Mouse (Mus musculus): ENCODE measurements around the gene Grb10. TPM values are rescaled to one million over a fixed set of nuclear protein-coding genes. Genes with fewer than 3 reads are reported as not detected.

The Grb10 gene
- polyA plus RNA-seq, 1 experiment from 2014 or later: 283 TPM

DNA sequence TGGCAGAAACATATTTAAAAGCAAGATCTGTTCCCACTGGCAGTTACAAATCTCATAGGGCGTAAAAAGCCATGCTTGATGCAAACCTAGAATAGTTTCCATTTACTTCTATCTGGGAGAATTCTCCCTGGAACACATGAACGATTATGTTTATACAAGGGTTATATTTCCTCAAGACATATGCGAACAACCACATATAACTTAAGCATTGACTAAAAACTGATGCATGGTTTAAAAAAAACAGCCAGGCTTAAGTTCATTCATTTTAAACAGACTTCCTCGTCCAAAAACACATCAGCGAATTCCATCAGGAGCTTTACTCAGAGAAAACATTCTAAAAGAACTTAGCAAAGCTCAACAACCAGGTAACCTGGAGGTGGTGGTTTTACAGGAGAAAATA, 90.6 kb downstream of the Grb10 start:
- Histone ChIP-seq H3K27me3 (ENCODE audit: control insufficient read depth, insufficient read depth, low read length) (no peaks in the 10 kb centered on the region), H3K9ac (ENCODE audit: low read length) (no peak overlapping the region), H3K9me3 (ENCODE audit: control insufficient read depth, low read length) (no peaks in the 10 kb centered on the region), H3K4me1 (ENCODE audit: control insufficient read depth, insufficient read depth, low read length) (peaks cover 5% of the 10 kb centered on the region), H3K4me3 (ENCODE audit: low read depth, low read length) (no peak overlapping the region), H3K27ac (replicated peaks; ENCODE audit: low read depth, low read length) (peak overlapping the region; percentile 72; the same call in 1 of the 2 replicates), H3K4me2 (ENCODE audit: low read depth, severe bottlenecking) (no peak overlapping the region), H3K36me3 (ENCODE audit: control insufficient read depth, insufficient read depth, low read length) (peaks cover 11% of the 10 kb centered on the region)
- ATAC-seq (ENCODE audit: insufficient number of reproducible peaks, low FRiP score, low TSS enrichment, low read depth) (no peak), DNase-seq (ENCODE audit: low spot score) (no peak)
- whole genome bisulfite sequencing: 82% methylated on average over 5 of the region's 5 CpGs

DNA sequence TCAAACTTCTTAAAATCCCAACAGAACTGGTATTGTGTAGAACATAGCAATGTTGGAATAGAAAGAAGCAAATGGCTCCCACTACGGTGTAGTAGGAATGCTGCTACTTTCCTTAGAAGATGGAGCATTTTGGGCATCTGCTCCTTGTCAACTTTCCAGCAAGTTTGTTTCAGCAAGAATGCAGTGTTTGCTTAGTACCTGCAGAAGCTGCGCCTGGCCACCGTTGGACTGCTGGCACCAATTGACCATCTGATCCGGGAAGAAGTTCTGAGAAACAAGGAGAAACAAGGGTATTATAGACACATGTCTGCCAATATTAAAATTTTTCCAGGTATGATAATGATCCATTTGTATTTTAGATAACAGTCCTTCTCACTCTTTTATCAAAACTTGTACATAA, 92.7 kb downstream of the Grb10 start:
- Histone ChIP-seq H3K27me3 (ENCODE audit: control insufficient read depth, insufficient read depth, low read length) (no peaks in the 10 kb centered on the region), H3K4me1 (ENCODE audit: control insufficient read depth, insufficient read depth, low read length) (peaks cover 5% of the 10 kb centered on the region), H3K9me3 (ENCODE audit: control insufficient read depth, low read length) (no peaks in the 10 kb centered on the region), H3K36me3 (ENCODE audit: control insufficient read depth, insufficient read depth, low read length) (peaks cover 16% of the 10 kb centered on the region), H3K4me3 (ENCODE audit: low read depth, low read length) (no peak overlapping the region), H3K27ac (replicated peaks; ENCODE audit: low read depth, low read length) (no peak overlapping the region), H3K4me2 (ENCODE audit: low read depth, severe bottlenecking) (no peak overlapping the region), H3K9ac (ENCODE audit: low read length) (no peak overlapping the region)
- ATAC-seq (ENCODE audit: insufficient number of reproducible peaks, low FRiP score, low TSS enrichment, low read depth) (no peak), DNase-seq (ENCODE audit: low spot score) (no peak)
- WGBS: 92% methylated on average over 4 of the region's 4 CpGs

GRCm38 (mm10) chr11:11944814-11945213, 93.7 kb downstream of the Grb10 start:
- Histone ChIP-seq H3K4me2 (ENCODE audit: low read depth, severe bottlenecking) (no peak overlapping the region), H3K4me1 (ENCODE audit: control insufficient read depth, insufficient read depth, low read length) (peaks cover 5% of the 10 kb centered on the region), H3K36me3 (ENCODE audit: control insufficient read depth, insufficient read depth, low read length) (peaks cover 16% of the 10 kb centered on the region), H3K9ac (ENCODE audit: low read length) (no peak overlapping the region), H3K9me3 (ENCODE audit: control insufficient read depth, low read length) (no peaks in the 10 kb centered on the region), H3K27ac (replicated peaks; ENCODE audit: low read depth, low read length) (no peak overlapping the region), H3K4me3 (ENCODE audit: low read depth, low read length) (no peak overlapping the region), H3K27me3 (ENCODE audit: control insufficient read depth, insufficient read depth, low read length) (no peaks in the 10 kb centered on the region)
- 95% methylated on average over 4 of the region's 4 CpGs for WGBS
- no peak for DNase-seq (ENCODE audit: low spot score)
- no peak for ATAC-seq (ENCODE audit: insufficient number of reproducible peaks, low FRiP score, low TSS enrichment, low read depth)

- H3K27me3 ChIP-seq (ENCODE audit: control insufficient read depth, insufficient read depth, low read length): no peaks in the 10 kb centered on the region
- no peaks in the 10 kb centered on the region for H3K9me3 ChIP-seq (ENCODE audit: control insufficient read depth, low read length)
- H3K36me3 ChIP-seq (ENCODE audit: control insufficient read depth, insufficient read depth, low read length): peaks cover 19% of the 10 kb centered on the region
- ATAC-seq (ENCODE audit: insufficient number of reproducible peaks, low FRiP score, low TSS enrichment, low read depth) (no peak), DNase-seq (ENCODE audit: low spot score) (no peak)
- H3K9ac ChIP-seq (ENCODE audit: low read length): no peak overlapping the region
- H3K4me2 ChIP-seq (ENCODE audit: low read depth, severe bottlenecking): no peak overlapping the region
- H3K4me3 ChIP-seq (ENCODE audit: low read depth, low read length): no peak overlapping the region
- peaks cover 2% of the 10 kb centered on the region for H3K4me1 ChIP-seq (ENCODE audit: control insufficient read depth, insufficient read depth, low read length)
- H3K27ac ChIP-seq (replicated peaks; ENCODE audit: low read depth, low read length): no peak overlapping the region
Observed at GRCm38 (mm10) chr11:11944082-11944349, 94.5 kb downstream of the Grb10 start.

DNA sequence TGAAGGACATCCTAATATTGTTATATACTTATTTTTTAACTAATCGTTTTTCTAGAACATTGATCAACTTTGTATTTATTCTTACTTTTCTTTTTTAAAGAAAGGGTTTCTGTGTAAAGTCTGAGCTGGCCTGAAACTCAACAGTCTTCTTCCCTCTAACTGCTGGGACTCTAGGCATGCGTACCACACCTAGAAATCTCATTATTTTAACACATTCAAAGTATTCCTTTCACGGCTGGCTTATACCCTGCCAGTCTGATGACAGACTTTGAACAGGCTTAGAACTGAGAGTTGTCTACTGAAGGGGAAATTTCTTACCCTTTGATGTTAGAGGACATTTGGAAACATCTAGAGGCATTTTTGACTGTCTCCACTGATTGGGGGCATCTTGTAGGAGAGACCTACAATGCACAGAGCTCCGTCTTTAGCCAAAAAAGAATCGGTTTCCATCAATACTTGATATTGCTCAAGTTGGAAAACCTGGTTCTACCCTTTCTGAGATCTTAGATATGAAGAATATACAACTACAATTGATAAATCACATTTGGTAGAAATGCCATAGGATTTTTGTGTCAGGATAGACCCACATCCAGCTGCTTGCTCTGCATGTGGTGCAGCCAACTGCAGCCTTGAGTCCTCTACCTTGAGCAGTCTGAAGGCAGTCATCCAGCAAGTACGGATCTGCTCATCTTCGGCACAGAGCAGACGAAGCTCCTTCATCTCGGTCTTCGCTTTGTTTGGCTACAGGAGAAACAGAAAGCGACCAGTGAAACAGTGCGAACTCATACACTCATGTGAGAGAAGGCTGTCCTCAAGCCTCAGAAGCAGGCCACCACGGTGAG, 95.0 kb downstream of the Grb10 start:
- no peak for ATAC-seq (ENCODE audit: insufficient number of reproducible peaks, low FRiP score, low TSS enrichment, low read depth)
- Histone ChIP-seq H3K4me3 (ENCODE audit: low read depth, low read length) (no peak overlapping the region), H3K9ac (ENCODE audit: low read length) (no peak overlapping the region), H3K27ac (replicated peaks; ENCODE audit: low read depth, low read length) (no peak overlapping the region), H3K4me1 (ENCODE audit: control insufficient read depth, insufficient read depth, low read length) (no peaks in the 10 kb centered on the region; the same call in 1 of the 2 replicates), H3K9me3 (ENCODE audit: control insufficient read depth, low read length) (no peaks in the 10 kb centered on the region), H3K27me3 (ENCODE audit: control insufficient read depth, insufficient read depth, low read length) (no peaks in the 10 kb centered on the region), H3K4me2 (ENCODE audit: low read depth, severe bottlenecking) (no peak overlapping the region), H3K36me3 (ENCODE audit: control insufficient read depth, insufficient read depth, low read length) (peaks cover 19% of the 10 kb centered on the region)
- 90% methylated on average over 13 of the region's 13 CpGs for WGBS
- no peak for DNase-seq (ENCODE audit: low spot score)

- DNase-seq (ENCODE audit: low spot score): no peak
- peaks cover 19% of the 10 kb centered on the region for H3K36me3 ChIP-seq (ENCODE audit: control insufficient read depth, insufficient read depth, low read length)
- H3K4me3 ChIP-seq (ENCODE audit: low read depth, low read length): no peak overlapping the region
- H3K27me3 ChIP-seq (ENCODE audit: control insufficient read depth, insufficient read depth, low read length): no peaks in the 10 kb centered on the region
- WGBS: 73% methylated on average over 6 of the region's 6 CpGs
- H3K4me2 ChIP-seq (ENCODE audit: low read depth, severe bottlenecking): no peak overlapping the region
- H3K27ac ChIP-seq (replicated peaks; ENCODE audit: low read depth, low read length): peak overlapping the region; percentile 36; the same call in 1 of the 2 replicates
- H3K9me3 ChIP-seq (ENCODE audit: control insufficient read depth, low read length): no peaks in the 10 kb centered on the region
- H3K4me1 ChIP-seq (ENCODE audit: control insufficient read depth, insufficient read depth, low read length): no peaks in the 10 kb centered on the region; the same call in 1 of the 2 replicates
- H3K9ac ChIP-seq (ENCODE audit: low read length): no peak overlapping the region
- no peak for ATAC-seq (ENCODE audit: insufficient number of reproducible peaks, low FRiP score, low TSS enrichment, low read depth)
Observed at GRCm38 (mm10) chr11:11942320-11943217, 95.9 kb downstream of the Grb10 start.

- H3K4me2 ChIP-seq (ENCODE audit: low read depth, severe bottlenecking): no peak overlapping the region
- ATAC-seq (ENCODE audit: insufficient number of reproducible peaks, low FRiP score, low TSS enrichment, low read depth) (no peak), DNase-seq (ENCODE audit: low spot score) (no peak)
- H3K9me3 ChIP-seq (ENCODE audit: control insufficient read depth, low read length): no peaks in the 10 kb centered on the region
- H3K4me3 ChIP-seq (ENCODE audit: low read depth, low read length): no peak overlapping the region
- WGBS: 89% methylated on average over 5 of the region's 5 CpGs
- H3K27me3 ChIP-seq (ENCODE audit: control insufficient read depth, insufficient read depth, low read length): no peaks in the 10 kb centered on the region
- H3K9ac ChIP-seq (ENCODE audit: low read length): no peak overlapping the region
- no peaks in the 10 kb centered on the region; the same call in 1 of the 2 replicates for H3K4me1 ChIP-seq (ENCODE audit: control insufficient read depth, insufficient read depth, low read length)
- peaks cover 23% of the 10 kb centered on the region for H3K36me3 ChIP-seq (ENCODE audit: control insufficient read depth, insufficient read depth, low read length)
- H3K27ac ChIP-seq (replicated peaks; ENCODE audit: low read depth, low read length): no peak overlapping the region
Observed at GRCm38 (mm10) chr11:11940833-11941681, 97.4 kb downstream of the Grb10 start.

GRCm38 (mm10) chr11:11939611-11940010, 98.9 kb downstream of the Grb10 start:
- no peaks in the 10 kb centered on the region; the same call in 1 of the 2 replicates for H3K4me1 ChIP-seq (ENCODE audit: control insufficient read depth, insufficient read depth, low read length)
- no peak overlapping the region for H3K4me3 ChIP-seq (ENCODE audit: low read depth, low read length)
- 83% methylated on average over 3 of the region's 3 CpGs for WGBS
- ATAC-seq (ENCODE audit: insufficient number of reproducible peaks, low FRiP score, low TSS enrichment, low read depth) (no peak), DNase-seq (ENCODE audit: low spot score) (no peak)
- no peak overlapping the region for H3K9ac ChIP-seq (ENCODE audit: low read length)
- no peak overlapping the region for H3K4me2 ChIP-seq (ENCODE audit: low read depth, severe bottlenecking)
- H3K27me3 ChIP-seq (ENCODE audit: control insufficient read depth, insufficient read depth, low read length): no peaks in the 10 kb centered on the region
- H3K27ac ChIP-seq (replicated peaks; ENCODE audit: low read depth, low read length): no peak overlapping the region
- H3K9me3 ChIP-seq (ENCODE audit: control insufficient read depth, low read length): no peaks in the 10 kb centered on the region
- H3K36me3 ChIP-seq (ENCODE audit: control insufficient read depth, insufficient read depth, low read length): peaks cover 21% of the 10 kb centered on the region; the same call in 1 of the 2 replicates
